Mouse (Mus musculus): ENCODE data around the gene Ssr3. TPM values are rescaled to one million over a fixed set of nuclear protein-coding genes. Genes with fewer than 3 reads are reported as not detected.
A peak's percentile ranks its signal among the peaks of the same experiment; 100 is the strongest.

Gene Ssr3
- polyA plus RNA-seq, 1 experiment from 2014 or later: 187 TPM

DNA sequence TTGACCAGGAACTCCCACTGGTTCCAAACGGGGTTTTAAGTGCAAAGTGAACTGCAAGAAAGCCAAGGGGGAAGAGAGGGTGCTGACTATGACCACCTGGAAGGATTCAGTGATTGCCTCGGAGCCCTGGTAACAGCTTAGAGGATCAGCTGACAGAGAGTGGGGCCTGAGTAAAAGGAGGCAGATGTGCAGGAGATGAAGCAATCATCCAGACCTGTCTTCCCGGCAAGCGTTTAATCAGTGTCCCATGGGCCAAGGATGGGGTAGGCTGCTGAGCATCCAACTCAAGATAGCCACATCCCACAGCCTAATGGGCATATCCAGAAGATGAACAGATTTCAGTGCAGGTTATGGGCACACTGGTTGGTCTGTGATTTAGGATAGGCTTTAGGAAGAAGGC lies 24.5 kb downstream of the Ssr3 start:
- ATAC-seq (ENCODE audit: low FRiP score, low TSS enrichment): no peak
- no peak for TF ChIP-seq EP300 (optimal IDR thresholded peaks at IDR 0.05)
- TF ChIP-seq CTCF (IDR thresholded peaks at IDR 0.05; ENCODE audit: low read depth): no peak
- 64% methylated on average over 4 of the region's 4 CpGs for WGBS

DNA sequence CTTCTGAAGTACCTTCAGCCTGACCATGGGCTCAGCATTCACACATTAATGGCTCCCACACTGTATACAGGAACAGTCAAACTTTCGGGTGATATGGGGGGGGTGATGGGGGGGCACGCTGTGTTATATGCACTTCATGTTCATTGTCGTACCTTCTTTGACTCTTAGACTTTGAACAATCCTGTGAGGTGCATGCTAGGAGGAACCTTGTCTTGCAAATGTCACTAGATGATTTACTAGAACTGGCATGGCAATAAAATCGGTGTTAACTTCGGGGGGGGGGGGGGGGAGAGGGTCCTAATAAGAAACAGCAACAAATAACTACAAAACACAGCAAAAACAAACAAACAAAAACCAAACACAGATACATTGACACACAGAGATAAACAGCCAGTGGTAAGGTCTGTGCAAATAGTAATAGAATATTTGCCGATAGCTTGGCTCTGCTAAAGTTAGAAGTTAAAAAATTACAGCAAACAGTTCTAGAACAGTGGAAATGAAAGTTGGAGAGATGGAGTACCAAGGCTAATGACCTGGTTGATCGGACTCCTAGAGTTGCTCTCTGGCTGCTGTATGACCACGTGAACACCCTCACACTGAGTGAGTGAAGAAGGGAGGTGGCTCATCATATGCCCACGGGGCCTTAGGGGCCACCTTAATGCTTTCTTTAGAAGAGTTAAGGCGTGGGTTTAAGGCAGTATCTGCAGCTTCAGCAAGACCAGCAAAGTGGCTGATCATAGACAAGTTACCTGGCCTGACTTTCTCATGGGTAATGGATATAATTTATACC lies 26.3 kb downstream of the Ssr3 start:
- WGBS: 81% methylated on average over 10 of the region's 10 CpGs
- Histone ChIP-seq H3K9me3 (ENCODE audit: control insufficient read depth, low read length) (no peaks in the 10 kb centered on the region), H3K27me3 (ENCODE audit: control insufficient read depth, insufficient read depth, low read length) (no peaks in the 10 kb centered on the region), H3K4me2 (replicated peaks; ENCODE audit: low read depth) (no peak overlapping the region), H3K4me3 (ENCODE audit: low read depth, low read length) (no peak overlapping the region), H3K9ac (ENCODE audit: low read length) (no peak overlapping the region), H3K36me3 (ENCODE audit: control insufficient read depth, insufficient read depth, low read length) (peaks cover 2% of the 10 kb centered on the region), H3K4me1 (replicated peaks; ENCODE audit: control insufficient read depth, insufficient read depth) (no peaks in the 10 kb centered on the region), H3K27ac (replicated peaks) (no peak overlapping the region)
- ATAC-seq (ENCODE audit: low FRiP score, low TSS enrichment): no peak
- no peak for DNase-seq (ENCODE audit: low spot score)
- no peak for TF ChIP-seq CTCF (IDR thresholded peaks at IDR 0.05; ENCODE audit: low read depth)

More for the DNA sequence above, 24.5 kb downstream of the Ssr3 start:
- Histone ChIP-seq H3K9me3 (ENCODE audit: control insufficient read depth, low read length) (no peaks in the 10 kb centered on the region), H3K9ac (ENCODE audit: low read length) (no peak overlapping the region), H3K27ac (replicated peaks) (no peak overlapping the region), H3K4me1 (replicated peaks; ENCODE audit: control insufficient read depth, insufficient read depth) (no peaks in the 10 kb centered on the region), H3K27me3 (ENCODE audit: control insufficient read depth, insufficient read depth, low read length) (no peaks in the 10 kb centered on the region), H3K4me3 (ENCODE audit: low read depth, low read length) (no peak overlapping the region), H3K4me2 (replicated peaks; ENCODE audit: low read depth) (no peak overlapping the region), H3K36me3 (ENCODE audit: control insufficient read depth, insufficient read depth, low read length) (peaks cover 4% of the 10 kb centered on the region)
- DNase-seq (ENCODE audit: low spot score): no peak

- Histone ChIP-seq H3K9me3 (ENCODE audit: control insufficient read depth, low read length) (no peaks in the 10 kb centered on the region), H3K27me3 (ENCODE audit: control insufficient read depth, insufficient read depth, low read length) (no peaks in the 10 kb centered on the region), H3K4me3 (ENCODE audit: low read depth, low read length) (no peak overlapping the region), H3K27ac (replicated peaks) (no peak overlapping the region), H3K4me2 (replicated peaks; ENCODE audit: low read depth) (no peak overlapping the region), H3K9ac (ENCODE audit: low read length) (no peak overlapping the region), H3K36me3 (ENCODE audit: control insufficient read depth, insufficient read depth, low read length) (no peaks in the 10 kb centered on the region), H3K4me1 (replicated peaks; ENCODE audit: control insufficient read depth, insufficient read depth) (no peaks in the 10 kb centered on the region)
- ATAC-seq (ENCODE audit: low FRiP score, low TSS enrichment) (no peak), DNase-seq (ENCODE audit: low spot score) (no peak)
- WGBS: 71% methylated on average over 6 of the region's 6 CpGs
- no peak for TF ChIP-seq CTCF (IDR thresholded peaks at IDR 0.05; ENCODE audit: low read depth)
Observed at GRCm38 (mm10) chr3:65365184-65365583, 27.2 kb downstream of the Ssr3 start.

- Histone ChIP-seq H3K4me1 (replicated peaks; ENCODE audit: control insufficient read depth, insufficient read depth) (no peaks in the 10 kb centered on the region), H3K4me3 (ENCODE audit: low read depth, low read length) (no peak overlapping the region), H3K9me3 (ENCODE audit: control insufficient read depth, low read length) (no peaks in the 10 kb centered on the region), H3K4me2 (replicated peaks; ENCODE audit: low read depth) (no peak overlapping the region), H3K9ac (ENCODE audit: low read length) (no peak overlapping the region), H3K27me3 (ENCODE audit: control insufficient read depth, insufficient read depth, low read length) (no peaks in the 10 kb centered on the region), H3K27ac (replicated peaks) (no peak overlapping the region), H3K36me3 (ENCODE audit: control insufficient read depth, insufficient read depth, low read length) (no peaks in the 10 kb centered on the region)
- DNase-seq (ENCODE audit: low spot score): peak; percentile 25
- ATAC-seq (ENCODE audit: low FRiP score, low TSS enrichment): no peak
- TF ChIP-seq CTCF (IDR thresholded peaks at IDR 0.05; ENCODE audit: low read depth) (no peak), EP300 (optimal IDR thresholded peaks at IDR 0.05) (no peak)
- WGBS: 88% methylated on average over 1 of the region's 1 CpGs
Observed at GRCm38 (mm10) chr3:65363438-65363837, 29.0 kb downstream of the Ssr3 start.

- Histone ChIP-seq H3K27me3 (ENCODE audit: control insufficient read depth, insufficient read depth, low read length) (no peaks in the 10 kb centered on the region), H3K4me3 (ENCODE audit: low read depth, low read length) (no peak overlapping the region), H3K4me1 (replicated peaks; ENCODE audit: control insufficient read depth, insufficient read depth) (no peaks in the 10 kb centered on the region), H3K9ac (ENCODE audit: low read length) (no peak overlapping the region), H3K4me2 (replicated peaks; ENCODE audit: low read depth) (no peak overlapping the region), H3K27ac (replicated peaks) (no peak overlapping the region), H3K9me3 (ENCODE audit: control insufficient read depth, low read length) (no peaks in the 10 kb centered on the region), H3K36me3 (ENCODE audit: control insufficient read depth, insufficient read depth, low read length) (no peaks in the 10 kb centered on the region)
- TF ChIP-seq EP300 (optimal IDR thresholded peaks at IDR 0.05) (no peak), CTCF (IDR thresholded peaks at IDR 0.05; ENCODE audit: low read depth) (no peak)
- ATAC-seq (ENCODE audit: low FRiP score, low TSS enrichment) (no peak), DNase-seq (ENCODE audit: low spot score) (no peak)
- WGBS: 29% methylated on average over 8 of the region's 8 CpGs
Observed at GRCm38 (mm10) chr3:65360163-65360969, 32.1 kb downstream of the Ssr3 start.

DNA sequence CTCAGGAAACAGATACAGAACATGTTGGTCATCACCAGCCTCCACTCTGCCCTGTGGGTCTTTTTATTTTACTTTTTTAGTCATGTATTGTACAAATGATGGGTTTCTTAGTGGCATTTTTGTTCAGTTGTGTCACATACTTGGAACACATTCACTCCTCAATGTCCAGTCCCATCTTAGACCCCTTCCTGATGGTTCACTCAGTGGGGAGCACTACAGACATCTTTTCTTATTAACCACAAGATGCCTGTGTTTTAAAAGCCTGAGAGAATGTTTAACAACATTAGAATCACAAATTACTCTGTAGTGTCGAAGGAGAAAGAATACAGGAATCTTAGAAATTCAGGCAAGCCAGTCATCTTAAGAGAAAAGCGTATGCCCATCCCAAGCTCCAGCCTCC lies 33.6 kb downstream of the Ssr3 start:
- no peak overlapping the region for H3K27ac ChIP-seq (replicated peaks)
- H3K4me2 ChIP-seq (replicated peaks; ENCODE audit: low read depth): no peak overlapping the region
- H3K36me3 ChIP-seq (ENCODE audit: control insufficient read depth, insufficient read depth, low read length): no peaks in the 10 kb centered on the region
- H3K9me3 ChIP-seq (ENCODE audit: control insufficient read depth, low read length): no peaks in the 10 kb centered on the region
- H3K27me3 ChIP-seq (ENCODE audit: control insufficient read depth, insufficient read depth, low read length): no peaks in the 10 kb centered on the region
- H3K9ac ChIP-seq (ENCODE audit: low read length): no peak overlapping the region
- ATAC-seq (ENCODE audit: low FRiP score, low TSS enrichment): no peak
- 70% methylated on average over 2 of the region's 2 CpGs for WGBS
- H3K4me1 ChIP-seq (replicated peaks; ENCODE audit: control insufficient read depth, insufficient read depth): no peaks in the 10 kb centered on the region
- no peak overlapping the region for H3K4me3 ChIP-seq (ENCODE audit: low read depth, low read length)
- TF ChIP-seq EP300 (optimal IDR thresholded peaks at IDR 0.05) (no peak), CTCF (IDR thresholded peaks at IDR 0.05; ENCODE audit: low read depth) (no peak)
- DNase-seq (ENCODE audit: low spot score): no peak

Data from stomach, postnatal 0 days (tissue).